Mouse (Mus musculus) midbrain, embryonic 12.5 days (tissue): ENCODE data around the gene Nfe2l1. TPM values are rescaled to one million over a fixed set of nuclear protein-coding genes. Genes with fewer than 3 reads are reported as not detected.
"Not testable (repeated sequence)": the region's sequence is repeated elsewhere in the genome, so short reads cannot be mapped to it uniquely, and the experiment has no call there.

Experiments
- ATAC-seq: fragments of 200-750 bp; cut with Nextera tagmentation; 2 replicates; pipeline ENCODE4 v1.8.0; 2017; ENCODE audit warnings: low read depth, moderate TSS enrichment, moderate library complexity; ENCODE audit not compliant: low FRiP score
- H3K27ac ChIP-seq: fragments of 300-500 bp; sonication (generic); replicated peaks from 2 replicates; pipeline ENCODE4 v1.5.1; 2016; ENCODE audit warnings: mild to moderate bottlenecking
- H3K27me3 ChIP-seq: fragments of 300-500 bp; sonication (generic); 2 replicates; pipeline ENCODE4 v1.6.1; 2016; ENCODE audit warnings: mild to moderate bottlenecking
- H3K36me3 ChIP-seq: fragments of 300-500 bp; sonication (generic); 2 replicates; pipeline ENCODE4 v1.6.1; 2016
- H3K4me1 ChIP-seq: fragments of 300-500 bp; sonication (generic); 2 replicates; pipeline ENCODE4 v1.6.1; 2016
- H3K4me2 ChIP-seq: fragments of 300-500 bp; sonication (generic); replicated peaks from 2 replicates; pipeline ENCODE4 v1.6.1; 2016; ENCODE audit warnings: mild to moderate bottlenecking, moderate library complexity
- H3K4me3 ChIP-seq: fragments of 300-500 bp; sonication (generic); 2 replicates; pipeline ENCODE4 v1.5.1; 2016; ENCODE audit warnings: mild to moderate bottlenecking
- H3K9ac ChIP-seq: fragments of 300-500 bp; sonication (generic); replicated peaks from 2 replicates; pipeline ENCODE4 v1.6.1; 2016; ENCODE audit warnings: mild to moderate bottlenecking, moderate library complexity
- H3K9me3 ChIP-seq: fragments of 300-500 bp; sonication (generic); 2 replicates; pipeline ENCODE4 v1.6.1; 2016; ENCODE audit warnings: mild to moderate bottlenecking
- WGBS: fragments of 180-500 bp; shearing (Covaris S2); methylation state at CpG from one replicate; pipeline ENCODE4 v1.1.7; 2016; 5-methylcytosine and 5-hydroxymethylcytosine counted together
- polyA plus RNA-seq: library from polyadenylated mRNA; unstranded; fragments of >200 nt; fragmentation: Nextera tagmentation; extraction: Ambion mirVana; gene quantifications from 2 replicates; pipeline ENCODE4 v1.2.1, GENCODE M21; 2016

Nfe2l1 gene
- polyA plus RNA-seq, 1 experiment from 2014 or later = 80.9 TPM

DNA sequence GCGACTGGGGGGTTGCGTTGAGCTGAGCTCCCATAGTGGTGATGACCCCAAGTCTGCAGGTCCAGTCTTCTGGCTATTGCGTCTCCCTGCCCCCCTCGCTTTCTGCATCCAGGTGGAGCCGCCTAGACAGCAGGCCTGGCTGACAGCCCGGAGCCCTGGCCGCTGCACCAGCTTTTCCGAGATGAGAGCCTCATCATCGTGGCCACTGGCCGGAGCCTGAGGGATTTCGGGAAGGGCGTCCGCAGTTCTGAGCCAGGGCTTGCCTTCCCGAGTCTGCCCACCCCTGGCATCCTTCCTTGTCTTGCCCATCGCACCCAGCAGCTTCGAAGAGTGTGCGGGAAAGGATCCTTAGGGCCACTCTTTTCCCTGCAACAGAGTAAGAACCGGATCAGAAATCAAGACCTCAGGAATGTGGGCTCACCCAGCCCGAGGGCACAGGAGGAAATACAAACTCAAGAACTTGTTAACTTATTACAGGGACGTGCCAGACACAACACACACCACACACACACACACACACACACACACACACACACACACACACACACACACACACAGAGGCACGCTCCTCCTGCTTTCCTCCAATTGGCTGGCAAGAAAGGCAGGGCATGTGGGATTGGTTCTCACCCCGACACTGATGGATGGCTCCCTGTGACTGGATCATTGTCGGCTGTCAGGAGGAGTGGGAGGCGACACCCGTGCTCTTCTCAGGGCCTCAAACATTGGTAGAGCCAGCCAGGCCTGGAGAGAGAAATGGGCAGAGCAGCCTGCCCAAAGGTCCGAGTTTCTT is 33.6 kb upstream of the Nfe2l1 start:
- no peak overlapping the region; the same call in 1 of the 2 replicates for H3K9ac ChIP-seq
- no peaks in the 10 kb centered on the region for H3K9me3 ChIP-seq
- peak; percentile 64; the same call in 1 of the 2 replicates for ATAC-seq
- no peaks in the 10 kb centered on the region; the same call in 1 of the 2 replicates for H3K27me3 ChIP-seq
- H3K36me3 ChIP-seq = no peaks in the 10 kb centered on the region
- H3K4me3 ChIP-seq = 0 out of 2 replicates have a peak overlapping the region, but pooled peaks have one; percentile 2
- H3K4me2 ChIP-seq = peak overlapping the region; percentile 33
- H3K4me1 ChIP-seq = peaks cover 36% of the 10 kb centered on the region
- peak overlapping the region; percentile 39 for H3K27ac ChIP-seq
- 20% methylated on average over 26 of the region's 26 CpGs for WGBS

DNA sequence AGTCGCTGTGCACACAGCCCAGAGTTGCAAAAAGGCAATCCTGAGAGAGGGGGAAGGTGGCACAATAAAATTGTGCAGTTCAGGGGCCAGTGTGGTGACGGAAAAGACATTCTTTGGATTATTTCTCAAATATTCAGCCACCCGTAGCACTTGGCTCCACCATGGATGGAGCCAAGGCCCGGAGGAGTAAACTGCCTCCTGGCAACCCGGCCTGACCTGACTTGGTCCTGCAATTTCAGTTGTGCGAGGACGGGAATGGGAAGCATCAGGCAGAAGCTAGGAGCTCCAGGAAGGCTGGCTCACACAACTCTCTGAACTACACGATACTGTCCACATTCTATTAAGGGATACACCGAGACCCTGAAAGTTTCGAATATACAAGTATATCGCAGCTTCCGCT is 32.8 kb upstream of the Nfe2l1 start:
- H3K4me1 ChIP-seq = peaks cover 36% of the 10 kb centered on the region
- 59% methylated on average over 12 of the region's 12 CpGs for WGBS
- ATAC-seq = no peak
- no peaks in the 10 kb centered on the region for H3K36me3 ChIP-seq
- H3K27ac ChIP-seq = 0 out of 2 replicates have a peak overlapping the region, but pooled peaks have one; percentile 39
- H3K4me3 ChIP-seq = no peak overlapping the region
- no peaks in the 10 kb centered on the region for H3K9me3 ChIP-seq
- no peak overlapping the region for H3K9ac ChIP-seq
- H3K4me2 ChIP-seq = peak overlapping the region; percentile 71
- H3K27me3 ChIP-seq = no peaks in the 10 kb centered on the region; the same call in 1 of the 2 replicates

DNA sequence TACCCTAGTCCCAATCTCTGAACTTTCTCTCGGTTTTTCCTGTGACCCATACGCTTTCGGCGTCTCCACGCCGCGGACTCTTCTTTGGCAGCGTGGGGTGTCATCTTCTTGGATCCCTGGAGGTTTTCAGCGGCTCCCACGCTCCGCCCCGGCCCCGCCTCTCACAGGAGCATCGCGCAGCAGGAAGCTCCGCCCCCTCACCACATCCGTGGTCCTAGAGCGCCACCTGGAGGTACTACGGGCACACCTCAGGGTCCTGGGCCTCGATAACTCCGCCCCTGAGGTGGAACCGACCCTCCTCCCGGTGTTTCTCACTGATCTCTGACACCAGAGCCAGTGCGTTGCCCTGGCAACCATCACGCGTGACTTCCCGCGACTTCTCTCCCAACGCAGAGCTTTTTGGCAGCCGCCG is 32.1 kb upstream of the Nfe2l1 start:
- WGBS = under 1% methylated on average over 31 of the region's 31 CpGs
- peaks cover 36% of the 10 kb centered on the region for H3K4me1 ChIP-seq
- no peak overlapping the region for H3K27ac ChIP-seq
- H3K9me3 ChIP-seq = no peaks in the 10 kb centered on the region
- no peaks in the 10 kb centered on the region; the same call in 1 of the 2 replicates for H3K27me3 ChIP-seq
- ATAC-seq = peak; percentile 83
- H3K36me3 ChIP-seq = no peaks in the 10 kb centered on the region
- peak overlapping the region; percentile 71 for H3K4me2 ChIP-seq
- H3K4me3 ChIP-seq = peak overlapping the region; percentile 42
- H3K9ac ChIP-seq = peak overlapping the region; percentile 53

DNA sequence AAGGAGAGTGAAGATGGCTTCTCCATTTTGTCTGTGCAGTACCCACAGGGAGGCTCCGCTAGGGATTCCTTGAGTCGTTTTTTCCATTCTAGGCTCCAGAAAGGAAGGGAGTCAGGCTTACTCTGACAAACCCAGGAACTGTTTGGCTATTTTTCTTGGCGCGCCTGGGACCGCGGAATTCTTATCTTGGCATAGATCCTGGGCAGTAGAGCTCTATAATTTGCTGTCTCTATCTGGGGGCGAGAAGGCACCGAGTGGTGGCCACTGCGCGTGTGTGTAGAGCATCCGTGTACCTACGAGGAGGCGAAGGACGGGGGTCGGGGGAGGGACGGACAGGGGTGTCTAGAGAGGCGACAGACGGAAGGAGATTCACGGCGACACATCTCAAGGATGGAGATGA is 31.7 kb upstream of the Nfe2l1 start:
- Histone ChIP-seq H3K9ac (peak overlapping the region; percentile 53), H3K9me3 (no peaks in the 10 kb centered on the region), H3K36me3 (no peaks in the 10 kb centered on the region), H3K27ac (no peak overlapping the region), H3K4me3 (peak overlapping the region; percentile 42), H3K4me1 (peaks cover 36% of the 10 kb centered on the region), H3K4me2 (peak overlapping the region; percentile 71), H3K27me3 (no peaks in the 10 kb centered on the region; the same call in 1 of the 2 replicates)
- ATAC-seq = peak; percentile 32
- 3% methylated on average over 20 of the region's 20 CpGs for WGBS

DNA sequence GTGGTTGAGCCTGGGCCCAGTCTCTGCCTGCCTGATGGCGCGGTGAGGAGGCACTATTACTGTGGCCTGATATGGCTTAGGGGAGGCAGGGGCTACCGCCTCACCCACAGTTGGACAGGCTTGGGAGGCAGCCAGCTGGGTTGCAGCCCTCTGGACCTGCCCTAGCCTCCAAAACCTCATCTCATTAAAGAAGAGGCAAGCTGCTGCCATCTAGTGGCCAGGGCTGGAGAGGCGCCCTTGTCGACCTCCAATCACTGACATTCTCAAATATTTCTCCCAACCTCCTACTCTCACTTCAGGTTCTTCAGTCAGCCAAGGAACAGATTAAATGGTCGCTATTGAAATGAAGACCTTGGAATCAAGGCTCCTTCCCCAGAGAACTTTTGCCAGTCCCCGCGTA is 30.8 kb upstream of the Nfe2l1 start:
- Histone ChIP-seq H3K27ac (no peak overlapping the region), H3K4me3 (no peak overlapping the region), H3K4me2 (no peak overlapping the region), H3K9ac (no peak overlapping the region), H3K27me3 (no peaks in the 10 kb centered on the region; the same call in 1 of the 2 replicates), H3K36me3 (no peaks in the 10 kb centered on the region), H3K9me3 (no peaks in the 10 kb centered on the region), H3K4me1 (peaks cover 36% of the 10 kb centered on the region)
- 0 out of 2 replicates have a peak, but pooled peaks have one; percentile 39 for ATAC-seq
- WGBS = 5% methylated on average over 8 of the region's 8 CpGs

DNA sequence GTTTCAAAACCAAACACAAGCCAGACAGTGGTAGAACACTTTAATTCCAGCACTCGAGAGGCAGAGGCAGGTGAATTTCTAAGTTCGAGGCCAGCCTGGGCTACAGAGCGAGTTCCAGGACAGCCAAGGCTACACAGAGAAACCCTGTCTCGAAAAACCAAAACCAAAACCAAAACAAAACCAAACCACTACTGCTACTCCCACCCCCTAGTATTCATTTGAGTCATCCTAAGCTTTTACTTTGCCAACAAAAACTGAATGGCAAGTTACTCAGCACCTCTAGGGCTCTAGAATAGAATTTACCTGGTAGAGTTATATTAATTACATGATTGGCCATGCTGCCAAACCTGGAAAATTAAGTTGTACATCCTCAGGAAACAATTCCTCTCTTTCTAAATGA is 29.9 kb upstream of the Nfe2l1 start:
- Histone ChIP-seq H3K4me1 (peaks cover 36% of the 10 kb centered on the region), H3K9ac (no peak overlapping the region), H3K27me3 (peaks cover 1% of the 10 kb centered on the region; the same call in 1 of the 2 replicates), H3K4me2 (no peak overlapping the region), H3K36me3 (no peaks in the 10 kb centered on the region), H3K27ac (no peak overlapping the region), H3K9me3 (no peaks in the 10 kb centered on the region), H3K4me3 (no peak overlapping the region)
- WGBS = 90% methylated on average over 4 of the region's 4 CpGs
- ATAC-seq = no peak

DNA sequence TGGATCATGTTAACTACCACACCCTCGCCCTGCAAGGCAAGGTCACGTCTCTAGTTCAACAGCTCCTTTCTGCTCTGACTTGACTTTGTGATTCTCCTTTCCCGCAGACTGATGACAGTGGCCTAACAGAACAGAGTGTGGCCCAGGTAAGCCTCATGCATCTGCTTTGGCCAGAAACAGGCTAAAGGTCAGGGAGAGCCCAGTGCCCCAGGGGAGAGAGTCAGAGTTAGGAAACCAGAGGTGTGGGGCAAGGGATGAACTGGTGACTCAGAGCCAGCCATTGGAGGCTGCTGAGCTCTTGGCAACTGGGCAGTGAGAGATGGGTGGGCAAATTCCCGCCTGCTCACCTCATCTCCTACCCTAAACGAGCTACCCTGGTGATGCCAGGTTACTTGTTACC is 27.7 kb upstream of the Nfe2l1 start:
- Histone ChIP-seq H3K27me3 (0 out of 2 replicates have a peak, but pooled peaks cover 6% of the 10 kb centered on the region), H3K27ac (no peak overlapping the region), H3K9ac (no peak overlapping the region), H3K4me3 (no peak overlapping the region), H3K36me3 (no peaks in the 10 kb centered on the region), H3K4me1 (peaks cover 18% of the 10 kb centered on the region), H3K4me2 (no peak overlapping the region), H3K9me3 (no peaks in the 10 kb centered on the region)
- ATAC-seq = no peak
- WGBS = 91% methylated on average over 5 of the region's 5 CpGs

DNA sequence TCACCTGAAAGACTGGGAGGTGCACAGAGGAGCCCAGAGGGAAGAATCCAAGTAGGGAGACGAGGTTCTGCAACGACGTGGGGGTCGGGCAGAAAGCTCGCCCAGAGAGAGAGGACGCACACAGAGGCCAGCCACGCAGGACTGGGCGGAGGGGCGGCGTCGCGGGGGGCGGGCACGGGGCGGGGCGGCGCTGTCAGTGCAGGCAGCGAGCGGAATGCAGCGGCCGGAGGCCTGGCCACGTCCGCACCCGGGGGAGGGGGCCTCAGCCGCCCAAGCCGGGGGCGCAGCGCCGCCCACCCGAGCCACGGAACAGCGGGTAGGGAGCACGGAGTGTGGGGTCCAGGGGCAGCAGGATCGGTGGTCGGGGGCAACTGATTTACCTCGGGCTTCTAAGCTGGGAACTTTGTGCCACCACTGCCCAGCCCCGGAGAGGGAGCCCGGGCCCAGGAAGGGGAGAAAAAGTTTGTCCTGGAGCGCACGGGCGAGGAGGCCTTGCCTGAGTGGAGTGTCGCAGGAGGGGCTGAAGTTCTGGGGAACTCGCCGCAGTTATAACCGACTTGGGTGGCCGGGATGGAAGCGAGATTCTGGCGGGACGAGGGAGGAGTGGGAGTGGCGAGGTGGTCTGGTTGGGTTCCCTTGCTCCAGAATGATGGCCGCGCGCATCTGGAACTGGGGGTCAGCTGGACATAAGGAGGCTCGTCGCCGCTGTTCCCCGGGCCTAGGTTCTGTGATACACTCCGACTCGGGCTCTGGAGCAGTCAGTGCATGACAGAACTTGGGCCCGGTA is 20.1 kb upstream of the Nfe2l1 start, which contains the start of gene Copz2:
TSS of gene Copz2 (plus strand) at position 190 of the 787 bp plus-strand sequence.
- Histone ChIP-seq H3K9me3 (no peaks in the 10 kb centered on the region), H3K27ac (no peak within 1 kb of the TSS), H3K36me3 (no peaks in the 10 kb centered on the region), H3K4me3 (peak within 1 kb of the TSS; percentile 55), H3K4me2 (peak within 1 kb of the TSS; percentile 96), H3K4me1 (peaks cover 7% of the 10 kb centered on the region), H3K9ac (peak within 1 kb of the TSS; percentile 61), H3K27me3 (peaks cover 24% of the 10 kb centered on the region)
- ATAC-seq = no peak
- WGBS = 2% methylated on average over 60 of the region's 60 CpGs

DNA sequence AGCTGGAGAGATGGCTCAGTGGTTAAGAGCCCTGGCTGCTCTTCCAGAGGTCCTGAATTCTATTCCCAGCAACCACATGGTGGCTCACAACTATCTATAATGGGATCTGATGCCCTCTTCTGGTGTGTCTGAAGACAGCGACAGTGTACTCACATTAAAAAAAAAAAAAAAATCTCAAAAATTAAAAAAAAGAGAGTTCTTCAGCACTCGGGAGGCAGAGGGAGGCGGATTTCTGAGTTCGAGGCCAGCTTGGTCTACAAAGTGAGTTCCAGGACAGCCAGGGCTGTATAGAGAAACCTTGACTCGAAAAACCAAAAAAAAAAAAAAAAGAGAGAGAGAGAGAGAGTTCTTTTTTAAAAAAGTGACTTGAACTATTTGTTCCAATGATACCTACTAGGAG is 19.4 kb upstream of the Nfe2l1 start:
- WGBS = 75% methylated on average over 5 of the region's 5 CpGs
- Histone ChIP-seq H3K27me3 (peaks cover 17% of the 10 kb centered on the region), H3K4me2 (peak overlapping the region; percentile 96), H3K4me3 (peak overlapping the region; percentile 55; the same call in 1 of the 2 replicates)
- H3K9me3 ChIP-seq, H3K9ac ChIP-seq, H3K36me3 ChIP-seq, H3K27ac ChIP-seq, H3K4me1 ChIP-seq, ATAC-seq: not testable (repeated sequence)

DNA sequence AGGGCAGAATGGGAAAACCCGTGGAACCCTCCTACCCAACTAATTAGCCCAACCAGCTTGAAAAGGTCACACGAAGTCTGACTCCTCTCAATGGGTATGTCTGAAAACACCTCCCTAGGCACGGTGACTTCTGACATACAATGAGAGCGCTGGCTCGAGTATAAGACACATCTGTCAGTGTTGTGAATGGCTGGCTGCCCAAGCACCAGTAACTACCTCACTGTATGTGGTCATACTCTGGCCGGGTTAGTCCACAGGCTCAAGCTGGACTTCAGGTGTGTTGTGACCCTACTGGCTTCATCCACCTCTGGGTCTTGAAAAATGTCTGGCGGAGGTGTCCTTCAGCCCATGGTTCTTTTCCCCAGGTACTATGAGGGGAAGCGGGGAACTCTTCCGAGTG is 18.9 kb upstream of the Nfe2l1 start:
- Histone ChIP-seq H3K27ac (no peak overlapping the region), H3K4me2 (no peak overlapping the region), H3K9ac (no peak overlapping the region), H3K27me3 (peaks cover 17% of the 10 kb centered on the region), H3K4me1 (peaks cover 7% of the 10 kb centered on the region), H3K4me3 (no peak overlapping the region), H3K9me3 (no peaks in the 10 kb centered on the region), H3K36me3 (no peaks in the 10 kb centered on the region)
- no peak for ATAC-seq
- 71% methylated on average over 9 of the region's 9 CpGs for WGBS

DNA sequence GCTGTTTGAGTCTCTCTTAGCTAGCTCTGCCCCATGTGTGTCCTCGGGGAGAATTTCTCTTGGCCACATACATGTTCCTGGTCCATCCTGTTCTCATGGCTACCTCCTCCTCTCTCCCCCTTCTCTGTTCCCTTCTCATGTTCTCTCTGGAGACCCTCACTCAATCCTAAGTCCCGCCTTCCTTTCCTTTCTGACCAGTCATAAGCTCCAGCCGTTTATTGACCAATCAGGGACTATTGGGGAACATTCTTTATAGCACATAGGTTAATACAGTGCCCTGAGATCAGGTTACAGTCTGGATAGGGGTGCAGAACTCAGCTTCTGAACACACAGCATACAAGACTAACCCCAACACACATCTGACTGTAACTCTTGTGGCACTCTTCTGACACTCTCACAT is 17.5 kb upstream of the Nfe2l1 start:
- H3K27me3 ChIP-seq = peaks cover 17% of the 10 kb centered on the region
- WGBS = 57% methylated on average over 3 of the region's 3 CpGs
- no peak overlapping the region for H3K4me2 ChIP-seq

DNA sequence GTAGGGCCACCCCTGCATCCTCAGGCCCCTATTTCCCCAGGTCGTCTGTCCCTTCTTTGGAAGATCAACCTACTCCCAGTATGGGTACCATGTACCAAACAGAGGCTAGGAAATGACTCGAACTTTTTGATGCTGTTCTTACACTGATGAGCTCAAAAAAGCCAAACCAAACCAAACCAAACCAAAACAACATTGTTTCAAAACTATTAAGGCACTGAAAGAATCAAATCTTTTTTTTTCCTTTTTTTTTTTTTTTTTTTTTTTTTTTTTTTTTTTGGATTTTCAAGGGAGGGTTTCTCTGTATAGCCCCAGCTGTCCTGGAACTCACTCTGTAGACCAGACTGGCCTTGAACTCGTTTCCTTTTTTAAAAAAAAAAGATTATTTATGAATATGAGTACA is 13.9 kb upstream of the Nfe2l1 start:
- ATAC-seq = no peak
- Histone ChIP-seq H3K4me3 (no peak overlapping the region), H3K36me3 (no peaks in the 10 kb centered on the region), H3K4me1 (0 out of 2 replicates have a peak, but pooled peaks cover 6% of the 10 kb centered on the region), H3K9ac (no peak overlapping the region), H3K27me3 (no peaks in the 10 kb centered on the region), H3K27ac (no peak overlapping the region), H3K9me3 (no peaks in the 10 kb centered on the region), H3K4me2 (no peak overlapping the region)
- WGBS = 59% methylated on average over 3 of the region's 3 CpGs

More for the DNA sequence above, 17.5 kb upstream of the Nfe2l1 start:
- Histone ChIP-seq H3K9me3 (no peaks in the 10 kb centered on the region), H3K36me3 (no peaks in the 10 kb centered on the region), H3K4me1 (peaks cover 7% of the 10 kb centered on the region), H3K4me3 (no peak overlapping the region), H3K27ac (no peak overlapping the region), H3K9ac (no peak overlapping the region)
- no peak for ATAC-seq
